Mouse (Mus musculus) megakaryocyte progenitor cell, adult 5-6 weeks (primary cell): ENCODE measurements at regions not wholly inside any gene's neighbourhood (a gene's known extent, or its start where the extent isn't known, plus 50 kb on each side); places are given as distances from the start of the nearest gene placed in this dataset.
A peak's percentile ranks its signal among the peaks of the same experiment; 100 is the strongest.

Experiments
- ATAC-seq: replicated peaks from 2 replicates; pipeline ENCODE4 v1.8.0; 2016; ENCODE audit warnings: mild to moderate bottlenecking, moderate TSS enrichment, inconsistent platforms; ENCODE audit not compliant: poor library complexity

DNA sequence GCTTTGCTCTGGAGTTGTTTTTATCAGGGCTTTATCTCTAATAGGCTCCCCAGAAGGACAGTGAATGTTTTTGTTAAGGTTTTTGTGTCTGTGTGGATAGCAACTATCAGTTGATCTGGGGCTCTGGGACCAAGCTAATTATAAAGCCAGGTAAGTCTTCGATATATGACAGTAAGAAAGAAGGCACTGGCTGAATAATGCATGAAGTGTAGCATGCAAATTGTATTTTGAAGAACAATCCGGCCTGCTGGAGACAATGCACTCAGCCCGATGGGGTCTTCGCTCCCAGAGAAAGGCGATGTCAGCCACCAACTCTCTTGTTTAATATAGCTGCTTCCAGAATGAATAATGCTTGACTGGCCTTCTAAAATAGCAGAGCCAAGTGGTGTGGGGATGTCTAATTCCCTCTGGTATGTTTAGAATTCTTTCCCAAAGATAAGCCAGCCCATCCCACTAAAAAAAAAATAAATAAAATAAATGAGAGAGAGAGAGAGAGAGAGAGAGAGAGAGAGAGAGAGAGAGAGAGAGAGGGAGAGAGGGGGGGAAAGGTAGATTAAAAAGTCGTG, 68.6 kb downstream of the Dad1 start:
- no peak for ATAC-seq

DNA sequence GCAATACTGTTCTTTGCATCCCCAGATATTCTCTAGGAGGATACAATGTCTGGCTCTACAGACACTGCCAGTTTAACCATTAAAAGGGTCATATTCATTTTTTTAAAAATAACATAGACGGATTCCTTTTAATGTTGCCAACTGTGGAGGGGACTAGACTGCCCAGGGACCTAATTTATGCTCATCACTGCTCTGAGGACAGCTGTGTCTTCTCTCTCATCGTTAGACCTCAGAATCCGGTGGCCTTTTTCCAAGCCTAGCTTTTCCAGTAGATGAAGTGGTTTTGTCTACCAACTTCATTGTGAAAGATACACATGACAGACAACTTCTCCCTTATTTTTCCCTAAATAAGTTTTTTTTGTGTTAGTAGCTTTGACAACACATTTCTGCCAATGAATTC, 70.0 kb downstream of the Dad1 start:
- no peak for ATAC-seq

DNA sequence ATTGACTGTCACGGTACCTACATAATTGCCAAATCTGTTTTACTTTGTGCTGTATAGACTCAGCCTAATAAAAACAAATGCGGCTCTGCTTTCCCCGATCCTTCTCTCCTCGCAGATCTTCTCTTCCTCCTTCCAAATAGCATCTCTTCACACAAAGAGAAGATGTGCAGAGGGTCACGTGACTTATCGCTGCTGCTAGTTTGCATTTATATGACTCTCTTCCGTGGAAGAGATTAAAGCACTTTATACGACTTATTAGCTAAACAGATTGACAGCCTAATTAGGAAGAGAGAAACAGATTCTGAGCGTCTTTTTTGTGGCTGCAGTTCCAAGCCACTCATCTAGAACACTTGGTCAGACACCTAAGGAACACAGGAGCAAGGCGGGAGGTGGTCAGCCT, 71.1 kb downstream of the Dad1 start:
- ATAC-seq: no peak

DNA sequence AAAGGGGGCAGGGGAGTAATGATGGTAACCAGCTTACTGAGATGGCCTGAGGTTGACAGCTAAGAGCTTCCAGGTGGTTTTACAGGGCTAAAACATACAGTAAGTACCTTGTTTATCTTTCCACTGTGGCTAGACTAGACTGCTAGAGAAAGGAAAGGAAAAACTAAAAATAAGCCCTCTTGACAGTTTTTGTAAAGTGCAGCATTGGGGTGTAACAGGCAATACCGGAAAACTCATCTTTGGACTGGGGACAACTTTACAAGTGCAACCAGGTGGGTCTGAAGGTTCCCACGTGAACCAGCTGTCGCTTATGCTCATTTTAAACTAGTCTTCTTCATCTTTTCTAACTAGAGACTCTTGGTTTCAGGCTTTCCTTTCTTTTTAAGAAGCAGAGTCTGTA, 72.6 kb downstream of the Dad1 start:
- no peak for ATAC-seq

DNA sequence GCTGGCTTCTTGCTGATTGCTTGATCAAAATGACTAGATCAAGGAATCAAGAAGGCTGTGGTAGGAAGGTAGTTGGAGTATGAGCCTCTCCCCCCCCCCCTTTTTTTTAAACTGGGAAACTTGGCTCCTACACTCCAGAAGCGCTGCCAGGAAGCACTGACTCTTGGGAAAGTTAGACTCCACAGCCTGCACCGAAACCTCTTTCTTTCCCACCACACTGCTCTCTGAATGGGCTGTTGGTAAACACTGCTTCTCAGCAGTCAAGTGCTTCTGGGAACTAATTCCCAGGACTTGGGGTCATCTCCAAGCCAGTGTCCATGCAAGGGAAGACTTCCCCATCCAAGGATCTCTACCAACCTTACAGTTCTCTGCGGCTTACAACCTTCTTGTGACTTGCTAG, 73.2 kb downstream of the Dad1 start:
- ATAC-seq: no peak

DNA sequence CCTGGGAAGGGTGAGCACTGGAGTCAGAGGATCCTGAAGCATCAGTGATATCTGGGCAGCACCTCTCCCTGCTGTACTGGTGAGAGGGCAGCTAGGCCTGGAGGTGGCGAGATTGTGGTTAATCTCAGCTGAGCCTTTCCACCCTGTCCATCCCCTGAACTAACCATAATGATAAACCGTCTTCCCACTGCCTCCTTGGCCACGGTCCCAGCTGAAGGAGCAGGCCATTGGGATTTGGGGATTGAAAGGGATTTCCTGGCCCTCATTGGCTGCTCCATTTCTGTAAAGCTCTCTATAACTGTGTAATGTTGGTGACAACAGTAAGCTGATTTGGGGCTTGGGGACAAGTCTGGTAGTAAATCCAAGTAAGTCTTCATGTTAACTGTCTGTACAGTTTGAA, 73.6 kb downstream of the Dad1 start:
- no peak for ATAC-seq

DNA sequence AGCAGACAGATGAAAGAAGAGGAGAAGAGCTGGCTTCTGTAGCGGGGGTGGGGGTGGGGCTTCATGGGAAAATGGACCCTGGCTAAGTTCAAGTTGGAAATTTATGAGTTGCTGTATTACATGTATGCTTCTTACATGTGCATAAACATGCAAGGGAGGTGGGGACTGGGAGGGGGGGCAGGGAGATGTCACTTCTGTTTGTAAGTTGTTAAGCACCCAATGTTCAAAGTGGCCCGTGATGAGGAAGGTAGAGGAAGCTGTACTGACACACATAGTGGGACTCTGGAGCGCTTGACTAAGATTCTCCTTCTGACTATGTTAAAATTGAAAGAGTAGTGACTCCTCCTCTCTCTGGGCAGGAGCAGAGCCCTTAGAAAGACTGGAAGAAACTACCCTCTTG, 75.0 kb downstream of the Dad1 start:
- no peak for ATAC-seq

DNA sequence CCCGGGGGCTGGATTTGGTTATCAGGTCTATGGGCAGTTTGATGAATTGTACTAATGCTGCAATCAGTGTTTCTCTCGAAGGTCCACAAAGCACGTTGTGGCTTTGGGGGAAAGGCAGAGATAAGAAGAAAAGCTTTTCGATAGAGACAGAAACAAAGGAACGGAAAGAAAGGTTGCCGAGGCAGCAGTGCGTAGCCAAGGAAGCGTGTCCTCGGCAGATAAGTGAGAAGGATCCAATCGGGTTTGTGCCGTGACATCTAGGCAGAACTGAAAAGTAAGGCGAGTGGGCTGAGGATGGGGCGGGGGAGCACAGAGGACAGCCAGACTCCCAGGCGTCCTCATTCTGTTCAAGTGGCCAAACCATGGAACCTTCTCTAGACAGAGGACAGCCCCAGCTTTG, 77.4 kb downstream of the Dad1 start:
- ATAC-seq: peak; percentile 68

DNA sequence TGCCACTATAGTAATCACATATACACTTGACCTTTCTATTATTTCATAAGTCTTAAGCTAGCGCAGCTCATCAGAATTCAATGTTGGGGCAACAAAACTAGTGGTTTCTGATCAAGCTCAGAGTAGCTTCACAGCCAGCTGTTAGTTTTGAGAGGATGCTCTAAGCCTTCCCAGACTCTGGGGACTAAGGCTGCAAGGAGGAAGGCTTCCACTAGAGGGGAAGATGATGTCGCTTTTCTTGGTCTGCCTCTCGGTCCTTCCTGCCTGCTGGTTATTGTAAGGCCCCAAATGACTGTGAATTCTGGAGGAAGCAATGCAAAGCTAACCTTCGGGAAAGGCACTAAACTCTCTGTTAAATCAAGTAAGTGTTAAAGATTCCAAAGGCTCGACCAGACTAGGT, 78.4 kb downstream of the Dad1 start:
- no peak for ATAC-seq

DNA sequence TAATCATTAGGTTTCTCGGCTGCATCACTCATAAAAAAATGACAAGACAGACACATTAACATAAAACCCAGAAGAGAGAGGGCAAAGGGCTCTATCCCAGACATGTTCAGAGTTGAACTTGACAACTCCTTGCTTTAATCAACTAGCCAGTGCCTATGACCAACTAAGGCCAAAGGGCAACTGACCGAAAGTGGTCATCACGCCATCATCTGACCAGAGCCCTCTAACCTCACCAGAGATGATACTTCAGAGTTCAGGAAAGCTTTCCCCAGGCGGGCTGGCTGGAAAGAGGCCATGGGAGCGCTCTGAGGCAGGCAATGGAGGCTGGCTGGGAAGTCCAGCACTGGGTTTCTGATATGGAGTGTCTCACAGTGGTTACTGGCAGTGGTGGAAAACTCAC, 80.6 kb downstream of the Dad1 start:
- ATAC-seq: no peak

DNA sequence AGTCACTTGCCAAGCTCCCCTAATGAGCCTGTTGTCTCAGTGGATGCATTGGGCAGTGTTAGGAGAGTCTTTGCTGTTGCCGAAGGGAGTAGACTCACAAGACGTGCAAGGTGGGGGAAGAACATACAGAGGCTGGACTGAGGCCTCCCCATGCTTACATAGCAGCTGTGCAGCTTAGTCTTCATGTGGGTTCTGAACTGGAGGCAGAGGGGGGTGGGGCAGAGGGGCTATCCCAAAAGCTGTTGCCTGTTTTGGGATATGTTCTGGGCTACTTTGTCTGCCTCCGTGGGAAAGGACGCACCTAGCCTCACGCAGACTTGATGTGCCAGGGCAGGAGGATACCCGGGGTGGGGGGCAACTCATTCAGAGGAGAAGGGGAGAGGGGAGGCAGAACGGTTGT, 84.7 kb downstream of the Dad1 start:
- no peak for ATAC-seq

DNA sequence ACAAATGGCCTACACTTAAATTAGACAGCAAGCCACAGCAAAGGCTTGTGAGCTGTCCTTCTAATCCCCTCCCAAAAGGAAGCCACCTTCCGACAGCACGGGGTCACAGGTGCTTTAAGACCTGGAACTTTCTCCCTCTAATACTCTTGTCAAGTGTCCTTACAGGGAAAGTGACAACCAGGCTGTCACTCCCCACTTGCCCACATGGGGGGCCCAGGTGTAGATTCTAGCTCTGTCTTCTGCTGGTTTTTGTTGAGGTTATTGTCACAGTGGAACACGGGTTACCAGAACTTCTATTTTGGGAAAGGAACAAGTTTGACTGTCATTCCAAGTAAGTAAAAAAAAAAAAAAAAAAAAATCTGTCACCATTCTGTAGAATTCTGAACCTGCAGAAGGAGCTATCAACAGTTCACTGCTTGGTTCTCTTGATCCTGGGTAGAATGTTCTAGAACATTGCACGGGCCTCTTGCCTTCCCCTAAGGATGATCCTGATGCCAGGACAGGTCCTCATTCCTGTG, 85.4 kb downstream of the Dad1 start:
- ATAC-seq: no peak

DNA sequence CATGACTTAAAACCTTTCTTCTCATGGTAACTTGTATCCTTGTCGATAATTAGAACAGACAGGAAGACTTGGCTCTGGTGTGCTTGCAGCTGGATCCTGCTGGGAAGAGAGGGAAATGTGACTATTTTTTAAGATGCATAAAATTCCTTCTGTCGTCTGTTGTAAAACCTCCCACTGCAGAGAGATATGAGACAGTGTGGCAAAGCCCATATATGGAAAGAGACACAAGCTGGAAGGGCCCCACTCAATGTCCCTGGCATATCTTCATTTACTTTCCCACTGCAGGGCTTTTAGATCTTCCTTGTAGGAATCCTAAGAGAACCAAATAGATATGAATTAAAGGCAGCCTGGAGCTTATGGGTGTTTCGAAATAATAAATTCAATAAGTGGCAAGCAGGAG, 87.8 kb downstream of the Dad1 start:
- ATAC-seq: no peak

DNA sequence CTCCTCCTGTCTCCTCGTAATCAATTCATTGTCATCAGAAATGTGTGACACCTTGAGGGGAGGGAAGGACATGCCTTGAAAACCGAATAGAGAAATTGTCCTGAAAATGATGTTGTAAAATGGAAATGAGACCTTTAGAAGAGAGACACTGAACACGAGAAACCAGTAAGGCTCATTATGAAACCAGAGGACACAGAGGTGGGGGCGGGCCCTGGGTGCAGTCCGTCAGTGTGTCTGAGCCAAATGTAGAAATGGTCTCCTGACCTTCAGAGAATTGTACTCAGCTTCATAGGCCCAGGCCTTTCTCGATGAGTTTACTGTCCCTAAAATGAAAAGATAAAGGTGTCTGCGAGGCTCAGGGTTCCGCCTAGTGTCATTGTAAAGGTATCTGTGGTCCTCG, 89.0 kb downstream of the Dad1 start:
- no peak for ATAC-seq

DNA sequence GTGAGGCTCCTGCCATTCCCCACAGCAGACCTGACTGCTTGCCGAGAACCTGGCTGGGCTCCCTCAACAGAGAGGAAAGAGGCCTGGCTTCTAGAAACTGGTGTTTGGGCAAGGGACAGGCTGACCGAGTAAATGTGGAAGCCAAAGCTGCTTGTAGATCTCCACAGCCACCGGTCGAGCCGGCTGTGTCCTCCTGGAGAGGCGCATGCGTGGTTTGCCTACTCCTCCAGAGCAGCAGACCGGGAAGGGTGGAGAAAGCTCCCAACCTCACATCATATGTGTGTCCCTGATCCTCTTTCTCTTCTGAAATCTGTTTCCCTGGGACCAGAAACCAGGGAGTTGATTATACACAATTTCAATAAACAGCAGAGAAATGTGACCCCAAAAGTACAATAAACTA, 92.0 kb downstream of the Dad1 start:
- no peak for ATAC-seq

DNA sequence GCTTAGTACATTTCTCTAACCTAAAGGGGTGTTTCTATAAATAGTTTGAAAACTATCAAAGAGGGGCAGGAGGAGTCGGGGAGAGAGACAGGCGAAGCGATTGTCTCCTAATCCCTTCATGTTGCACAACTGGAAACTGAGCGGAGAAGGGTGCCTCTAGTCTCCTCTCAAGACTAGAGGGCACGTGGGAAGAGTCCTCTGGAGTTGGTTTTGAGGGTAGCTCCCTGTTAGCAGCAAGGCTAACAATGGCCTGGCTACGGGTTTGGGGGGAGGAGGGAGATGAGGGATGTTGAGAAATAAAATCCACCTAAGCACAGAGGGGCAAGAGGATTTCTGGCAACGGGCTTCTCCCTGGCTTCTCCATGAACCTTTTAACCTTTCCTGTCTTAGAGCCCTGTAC, 92.7 kb downstream of the Dad1 start:
- ATAC-seq: no peak

DNA sequence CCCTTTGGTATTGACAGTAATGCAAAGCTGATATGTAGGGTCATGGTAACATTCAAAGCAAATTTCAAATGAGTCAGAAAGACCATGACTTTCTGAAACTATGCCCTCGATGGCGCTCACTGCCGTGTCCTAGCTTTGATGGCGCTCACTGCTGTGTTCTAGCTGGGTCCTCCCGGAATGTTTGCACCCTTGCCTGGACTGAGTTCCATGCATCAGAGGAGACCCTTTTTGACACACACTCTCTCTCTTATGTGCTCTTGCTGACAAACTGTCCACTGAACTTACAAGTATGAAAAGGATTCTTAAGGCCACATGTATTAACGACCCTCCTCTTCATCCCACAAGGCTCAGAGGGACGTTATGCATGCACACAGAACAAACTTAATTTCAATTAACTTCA, 94.1 kb downstream of the Dad1 start:
- ATAC-seq: no peak

DNA sequence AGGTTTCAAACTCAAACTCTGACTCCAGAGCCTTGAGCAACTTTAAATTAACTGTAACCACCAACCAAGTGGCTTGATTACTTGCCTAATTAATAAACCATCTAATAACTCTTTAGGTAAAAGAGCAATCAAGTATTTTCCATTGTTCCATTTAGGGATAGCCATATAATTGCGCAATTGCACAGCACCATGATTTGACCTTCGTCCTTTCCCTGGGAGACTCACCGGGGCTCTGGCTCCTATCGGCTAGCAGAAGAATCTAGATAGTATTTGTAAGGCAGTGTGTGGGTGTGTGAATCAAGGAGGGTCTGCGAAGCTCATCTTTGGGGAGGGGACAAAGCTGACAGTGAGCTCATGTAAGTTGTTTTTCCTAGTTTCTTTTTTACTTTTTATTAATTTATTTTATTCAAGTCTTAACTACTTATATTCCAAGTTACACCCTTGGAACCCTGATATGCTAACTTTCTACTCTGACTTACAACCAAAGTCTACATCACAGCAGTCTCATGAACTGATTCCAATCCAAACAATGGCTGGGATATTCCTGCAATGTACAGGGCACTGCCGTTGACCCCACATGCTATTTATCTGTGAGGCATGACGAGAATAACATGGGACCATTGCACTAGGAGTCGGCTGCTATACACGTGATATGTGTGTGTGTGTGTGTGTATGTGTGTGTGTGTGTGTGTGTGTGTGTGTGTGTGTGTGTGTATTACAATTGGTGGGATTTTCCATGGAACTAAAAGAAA, 95.5 kb downstream of the Dad1 start:
- ATAC-seq: no peak

DNA sequence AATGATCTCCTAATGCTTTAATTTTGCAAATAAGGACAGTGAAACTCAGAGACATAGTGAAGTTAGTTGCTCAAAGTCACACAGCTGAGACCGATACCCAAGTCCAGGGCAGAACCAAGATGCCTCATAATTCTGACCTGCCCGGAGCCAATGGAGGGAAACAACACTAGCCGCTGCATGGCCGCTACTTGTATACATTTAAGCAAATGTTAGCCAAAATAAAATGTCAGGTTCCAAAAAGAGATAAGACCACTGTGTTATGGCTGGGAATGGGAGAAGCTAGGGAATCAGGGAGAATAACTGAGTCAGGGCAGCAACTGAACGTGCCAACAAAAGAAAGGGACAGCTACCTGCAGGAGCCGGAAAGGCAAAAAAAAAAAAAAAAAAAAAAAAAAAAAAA, 97.4 kb downstream of the Dad1 start:
- no peak for ATAC-seq

DNA sequence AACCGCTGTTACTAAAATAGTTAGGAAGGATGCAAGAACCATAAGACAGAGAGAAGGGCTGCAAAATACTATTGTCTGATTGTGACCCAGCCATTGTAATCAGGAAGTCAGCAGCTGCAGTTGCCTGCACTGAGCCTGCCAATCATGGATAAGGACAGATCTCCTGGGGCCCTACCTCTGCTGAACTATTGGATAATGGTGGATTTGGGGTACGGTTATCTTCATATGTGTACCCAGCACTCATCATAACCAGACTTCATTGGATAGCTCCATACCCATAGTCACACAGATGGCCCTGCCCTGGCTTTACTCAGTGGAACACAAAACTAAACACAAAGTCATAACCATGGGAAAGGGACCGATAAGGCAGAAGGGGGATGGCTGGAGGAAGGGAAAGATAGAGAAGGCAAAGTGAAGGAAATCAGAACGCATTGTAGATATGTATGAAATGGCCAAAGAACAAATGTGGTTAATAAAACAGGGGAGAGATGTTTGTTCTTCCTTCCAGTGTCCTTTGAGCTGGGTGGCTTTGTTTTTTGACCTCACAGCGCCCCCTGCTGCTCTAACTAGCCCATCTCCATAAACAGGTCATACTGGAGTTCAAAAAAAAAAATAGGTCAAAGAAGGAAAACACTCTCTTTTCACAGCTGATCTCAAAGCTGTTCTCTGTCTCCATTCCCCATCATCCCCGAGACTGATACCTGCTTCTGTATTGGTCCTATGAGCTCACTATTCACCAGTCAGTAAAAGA, 101.2 kb downstream of the Dad1 start:
- ATAC-seq: peak; percentile 90

DNA sequence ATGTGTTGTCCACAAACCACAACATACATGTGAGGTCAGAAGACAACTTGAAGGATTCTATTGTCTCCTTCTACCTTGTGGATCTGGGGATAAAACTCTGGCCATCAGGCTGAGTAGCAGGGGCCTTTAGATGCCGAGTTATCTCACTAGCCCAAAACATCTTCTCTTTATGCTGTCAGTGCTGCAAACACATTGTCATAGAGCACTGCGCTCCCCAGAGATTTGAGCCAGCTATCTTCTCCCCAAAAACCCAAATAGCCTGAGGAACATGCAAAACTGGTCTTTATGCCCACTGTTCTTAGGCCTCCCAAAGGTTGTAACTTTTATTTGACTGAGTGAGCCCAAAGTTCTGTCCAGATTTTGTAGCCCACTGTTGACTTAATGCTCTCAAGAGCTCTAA, 102.0 kb downstream of the Dad1 start:
- no peak for ATAC-seq

DNA sequence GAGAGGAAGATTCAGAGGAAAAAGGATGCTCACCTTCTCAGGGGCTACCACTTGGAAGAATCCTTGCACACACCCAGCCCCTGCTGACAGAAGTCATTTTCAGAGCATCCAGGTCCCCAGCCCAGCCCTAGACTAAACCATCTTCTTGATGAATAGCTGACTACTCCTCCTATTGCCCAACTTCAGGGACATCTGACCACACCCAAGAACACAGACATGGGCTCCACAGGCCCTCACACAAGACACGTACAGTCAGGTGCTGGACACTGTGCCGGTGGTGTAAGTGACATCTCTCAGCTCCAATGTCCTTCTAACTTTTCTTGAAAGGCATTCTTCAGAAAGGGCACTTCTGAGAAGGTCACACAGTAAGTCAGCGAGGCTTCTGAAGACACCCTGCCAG, 102.6 kb downstream of the Dad1 start:
- ATAC-seq: no peak
